Mouse (Mus musculus): Measurements from ENCODE around the gene Mesp2.

The Mesp2 gene

DNA sequence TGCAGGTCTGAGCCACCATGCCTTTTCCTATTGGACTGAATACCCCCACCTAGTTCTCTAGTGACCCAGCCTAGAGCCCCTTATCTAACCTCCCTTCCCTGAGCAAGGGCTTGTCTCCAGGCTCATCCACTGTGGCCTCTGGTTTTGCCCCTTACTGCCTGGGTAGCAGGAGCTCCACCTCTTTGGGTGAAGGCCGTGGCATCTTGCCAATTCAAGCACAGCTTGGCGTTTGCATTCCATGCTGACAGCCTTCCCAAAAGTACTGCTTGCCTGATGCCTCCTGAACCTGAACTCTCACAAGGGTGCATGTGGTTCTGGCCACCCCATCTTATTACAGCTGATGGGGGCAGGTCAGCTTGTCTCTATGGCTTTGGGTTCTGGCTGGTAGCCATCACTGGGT lies 6.6 kb upstream of the Mesp2 start:
- no peak for DNase-seq (ENCODE audit: low read depth in 1 of 2, low spot score in 2 of 2)

DNA sequence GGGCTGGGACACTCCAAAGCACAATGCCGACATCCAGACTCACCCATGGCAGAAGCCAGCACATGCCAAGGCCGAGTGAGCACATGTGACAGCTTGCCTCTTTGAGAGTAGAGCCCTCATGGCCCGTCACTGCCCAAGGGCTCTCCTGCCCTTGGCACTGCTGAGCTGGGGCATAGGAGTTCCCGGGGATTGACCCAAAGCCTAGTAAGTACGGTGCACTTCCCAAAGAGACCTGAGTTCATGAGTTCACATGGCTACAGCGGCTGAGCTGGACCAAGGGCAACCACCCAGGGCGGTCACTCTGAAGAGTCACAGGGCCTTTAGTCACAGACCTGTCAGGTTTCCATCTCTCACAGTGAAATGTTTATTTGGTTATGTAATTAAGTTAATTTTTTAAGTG lies 2.0 kb upstream of the Mesp2 start:
- no peak for DNase-seq (ENCODE audit: low read depth in 1 of 2, low spot score in 2 of 2)

DNA sequence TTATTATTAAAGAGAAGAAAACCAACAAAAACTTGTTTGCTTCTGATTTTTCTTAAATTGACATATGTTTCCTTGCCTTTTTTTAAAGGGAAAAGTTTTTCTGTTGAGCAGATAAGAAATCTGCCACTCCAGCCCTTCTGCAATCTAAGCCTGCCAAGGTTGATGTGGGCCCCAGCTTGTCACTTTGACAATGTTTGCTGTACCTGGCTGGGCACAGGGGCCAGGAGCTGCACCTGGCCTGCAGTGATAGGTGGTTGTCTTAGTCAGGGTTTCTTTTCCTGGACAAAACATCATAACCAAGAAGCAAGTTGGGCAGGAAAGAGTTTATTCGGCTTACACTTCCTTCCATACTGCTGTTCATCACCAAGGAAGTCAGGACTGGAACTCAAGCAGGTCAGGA lies 2.9 kb downstream of the Mesp2 start:
- DNase-seq (ENCODE audit: low read depth in 1 of 2, low spot score in 2 of 2) = no peak

DNA sequence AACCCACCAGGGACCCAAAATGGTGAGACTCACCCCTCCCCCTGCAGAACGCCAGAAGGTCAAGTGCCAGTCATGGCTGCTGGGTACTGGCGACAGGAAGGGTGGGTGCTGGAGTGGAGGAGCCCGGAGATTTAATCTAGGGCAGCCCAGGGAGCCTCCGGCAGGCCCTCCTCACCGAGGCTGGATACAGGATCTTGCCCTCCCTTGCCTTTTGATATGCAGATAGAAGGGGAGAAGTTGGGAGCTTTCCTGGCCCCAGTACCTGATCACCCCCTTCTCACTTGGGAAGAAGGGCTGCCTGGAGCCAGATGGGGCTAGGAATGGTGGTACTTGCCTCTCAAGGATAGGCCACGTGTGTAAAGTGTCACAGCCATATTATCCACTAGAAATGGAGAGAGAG lies 7.8 kb downstream of the Mesp2 start:
- DNase-seq (ENCODE audit: low read depth in 1 of 2, low spot score in 2 of 2) = no peak

DNA sequence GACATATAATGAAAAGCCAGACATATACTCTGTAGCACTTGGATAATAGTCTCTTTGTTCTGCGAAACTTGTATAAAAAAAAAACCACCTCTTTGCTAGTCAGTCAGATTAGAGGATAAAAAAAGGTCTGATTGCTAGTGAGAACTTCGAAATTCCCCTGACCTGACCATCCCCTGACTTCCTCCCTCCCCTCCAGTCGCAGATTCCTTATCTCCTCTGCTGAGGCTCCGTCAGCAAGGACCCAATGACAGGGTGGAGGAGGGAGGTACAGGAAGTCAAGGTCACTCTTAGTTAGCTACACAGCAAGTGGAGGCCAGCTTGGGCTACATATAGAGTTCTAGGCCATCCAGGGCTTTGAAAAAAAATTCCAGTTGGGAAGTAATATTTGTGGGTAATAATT lies 9.0 kb downstream of the Mesp2 start:
- DNase-seq (ENCODE audit: low read depth in 1 of 2, low spot score in 2 of 2) = no peak

DNA sequence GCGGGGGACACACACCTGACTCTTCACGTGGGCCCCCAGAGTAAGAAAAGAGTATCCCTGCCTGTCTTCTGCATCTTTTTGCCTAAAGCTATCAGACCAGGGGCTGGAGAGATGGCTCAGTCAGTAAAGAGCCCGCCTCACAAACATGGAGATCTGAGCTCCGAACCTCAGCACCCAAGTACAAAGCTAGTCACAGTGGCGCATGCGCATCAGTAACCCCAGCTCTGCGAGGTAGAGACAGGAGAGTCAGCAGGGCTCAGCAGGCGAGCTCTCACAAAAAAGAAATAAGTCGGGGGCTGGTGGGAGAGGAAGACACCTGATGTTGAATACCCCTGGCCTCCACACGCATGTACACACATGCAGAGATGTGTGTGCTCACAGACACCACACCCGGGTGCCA lies 9.5 kb downstream of the Mesp2 start:
- no peak for DNase-seq (ENCODE audit: low read depth in 1 of 2, low spot score in 2 of 2)

DNA sequence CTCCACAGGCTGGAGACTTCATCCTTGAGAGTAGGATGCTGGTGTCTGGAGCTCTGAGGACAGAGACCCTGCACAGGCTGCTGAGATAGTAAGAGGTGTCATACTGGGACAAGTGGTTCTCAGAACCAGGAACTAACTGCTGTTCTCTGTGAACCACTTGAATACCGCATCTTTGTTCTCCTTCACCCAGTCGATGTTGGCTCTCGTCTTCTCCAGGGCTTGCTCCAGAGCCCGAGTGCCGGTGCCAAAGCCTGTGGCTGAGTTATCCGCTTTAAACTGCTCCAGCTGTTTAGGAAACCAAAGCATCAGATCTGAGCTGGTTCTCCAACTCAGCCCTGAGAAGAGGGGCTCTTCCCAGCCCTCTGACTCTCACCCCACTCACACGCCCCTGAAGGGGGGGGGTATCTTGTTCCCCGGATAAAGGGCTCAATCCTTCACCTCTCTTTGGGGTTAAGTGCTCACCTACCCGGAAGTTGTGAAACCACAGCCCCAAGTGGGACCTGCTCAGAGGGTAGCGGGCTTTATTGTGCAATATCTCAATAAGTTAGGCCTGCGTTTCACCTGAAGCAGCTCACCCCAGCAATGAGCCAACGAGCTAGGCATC lies 11.7 kb downstream of the Mesp2 start:
- no peak for DNase-seq (ENCODE audit: low read depth in 1 of 2, low spot score in 2 of 2)

DNA sequence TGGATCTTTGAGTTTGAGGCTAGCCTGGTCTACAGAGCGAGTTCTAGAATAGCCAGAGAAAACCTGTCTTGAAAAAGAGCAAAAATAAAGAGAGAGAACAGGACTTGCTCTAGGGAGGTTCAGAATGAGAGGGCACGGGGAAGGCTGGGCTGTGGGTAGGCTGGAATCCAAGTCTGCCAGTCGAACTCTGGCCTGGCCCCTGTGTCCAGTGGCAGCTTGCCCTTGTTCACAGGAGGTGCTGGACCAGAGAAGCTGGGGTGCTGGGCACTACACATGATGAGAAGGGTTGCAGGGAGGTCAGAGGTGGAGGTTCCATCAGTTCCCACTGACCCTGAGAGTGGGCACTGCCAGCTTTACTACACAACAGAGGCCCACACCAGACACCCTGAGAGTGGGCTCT lies 17.8 kb downstream of the Mesp2 start:
- DNase-seq (ENCODE audit: low read depth in 1 of 2, low spot score in 2 of 2) = no peak

DNA sequence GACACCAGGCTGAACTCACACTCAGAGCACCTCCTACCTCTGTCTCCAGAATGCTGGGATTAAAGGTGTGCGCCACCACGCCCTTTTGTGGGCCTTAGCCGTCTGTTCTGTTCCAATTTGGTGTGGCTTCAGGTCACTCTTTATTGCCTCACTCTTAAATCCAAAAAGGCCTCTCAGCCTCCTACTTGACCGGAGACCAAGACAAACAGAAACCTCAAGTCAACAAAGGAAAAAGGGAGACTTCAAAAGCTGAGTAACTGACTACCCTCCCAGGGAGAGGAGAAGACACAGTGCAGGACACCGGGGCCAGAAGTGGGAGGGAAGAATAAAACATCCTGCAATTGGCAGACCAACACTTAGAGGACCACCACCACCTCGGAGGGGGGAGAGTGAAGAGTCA lies 20.6 kb downstream of the Mesp2 start:
- DNase-seq (ENCODE audit: low read depth in 1 of 2, low spot score in 2 of 2) = no peak

DNA sequence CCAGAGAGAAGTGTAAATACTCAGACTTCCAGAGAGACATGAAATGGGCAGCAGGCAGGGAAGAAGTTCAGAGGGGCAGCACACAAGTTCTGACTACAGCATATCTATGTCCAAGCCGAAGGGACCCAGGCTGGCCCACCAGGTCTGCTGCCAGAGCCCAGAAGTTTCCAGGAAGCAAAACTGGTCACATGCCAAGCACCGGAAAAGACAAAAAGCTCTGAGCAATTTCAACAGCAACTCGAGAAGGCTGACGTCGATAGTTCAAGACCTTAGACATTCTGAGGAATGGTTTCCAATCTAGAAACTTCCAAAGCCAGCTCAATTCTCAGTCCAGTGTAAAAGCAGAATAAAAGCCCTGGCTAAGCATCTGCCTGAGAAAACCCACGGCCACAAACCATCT lies 21.1 kb downstream of the Mesp2 start:
- DNase-seq (ENCODE audit: low read depth in 1 of 2, low spot score in 2 of 2) = no peak

DNA sequence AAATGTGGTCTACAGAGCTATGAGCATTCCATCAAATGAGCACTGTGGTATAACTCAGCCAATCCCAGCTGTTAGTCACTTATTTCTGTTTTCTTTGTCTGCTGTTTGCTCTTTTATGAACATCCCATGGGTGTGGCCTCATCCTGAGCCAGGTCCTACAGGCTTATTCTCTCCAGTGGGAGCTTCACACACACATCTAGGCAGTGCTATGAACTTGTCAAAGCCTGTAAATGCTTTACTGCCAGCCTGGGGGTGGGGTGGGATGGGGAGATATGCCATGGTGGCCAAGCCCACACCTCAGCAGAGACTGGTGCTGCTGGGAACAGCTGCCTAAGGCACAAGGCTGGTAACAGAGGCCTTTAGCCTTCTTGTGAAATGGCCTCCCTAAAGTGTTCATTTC lies 22.5 kb downstream of the Mesp2 start:
- DNase-seq (ENCODE audit: low read depth in 1 of 2, low spot score in 2 of 2) = no peak

DNA sequence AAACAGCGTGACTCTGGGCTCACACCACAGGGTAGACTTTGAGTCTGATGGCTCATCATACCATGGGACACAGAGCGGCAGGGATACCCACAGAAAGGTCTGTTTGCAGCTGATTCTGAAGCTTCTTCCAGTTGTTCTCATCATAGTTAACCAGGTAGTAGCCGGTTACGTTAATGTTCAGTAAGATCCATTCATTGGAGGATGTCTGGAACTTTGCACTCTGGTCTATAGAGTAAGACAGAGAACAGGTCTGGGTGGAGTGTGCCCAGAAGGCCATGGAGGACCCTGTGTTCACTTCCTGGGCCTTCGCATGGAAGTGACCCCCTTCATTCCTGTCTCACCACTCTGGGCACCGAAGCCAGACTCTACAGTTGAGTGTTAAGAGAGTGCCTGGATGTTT lies 24.7 kb downstream of the Mesp2 start:
- no peak for DNase-seq (ENCODE audit: low read depth in 1 of 2, low spot score in 2 of 2)

DNA sequence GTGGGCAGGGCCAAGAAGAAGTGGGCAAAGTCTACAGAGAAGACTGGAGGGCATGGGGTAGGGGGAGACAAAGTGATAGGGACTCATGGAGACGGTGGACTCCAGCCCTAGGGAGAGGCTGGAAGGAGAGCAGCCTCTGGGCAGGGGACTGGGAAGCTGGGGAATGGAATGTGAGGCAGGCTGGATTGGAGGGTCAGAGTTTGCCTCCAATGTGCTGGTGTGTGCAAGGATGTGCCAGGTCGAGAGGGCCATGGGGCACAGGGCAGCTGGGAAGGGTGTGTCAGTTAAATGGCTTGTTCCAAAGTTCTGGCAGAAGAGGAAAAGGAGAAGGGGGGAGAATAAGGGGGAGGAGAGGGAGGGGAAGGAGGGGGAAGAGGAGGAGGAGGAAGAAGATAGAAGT lies 26.7 kb downstream of the Mesp2 start:
- no peak for DNase-seq (ENCODE audit: low read depth in 1 of 2, low spot score in 2 of 2)

DNA sequence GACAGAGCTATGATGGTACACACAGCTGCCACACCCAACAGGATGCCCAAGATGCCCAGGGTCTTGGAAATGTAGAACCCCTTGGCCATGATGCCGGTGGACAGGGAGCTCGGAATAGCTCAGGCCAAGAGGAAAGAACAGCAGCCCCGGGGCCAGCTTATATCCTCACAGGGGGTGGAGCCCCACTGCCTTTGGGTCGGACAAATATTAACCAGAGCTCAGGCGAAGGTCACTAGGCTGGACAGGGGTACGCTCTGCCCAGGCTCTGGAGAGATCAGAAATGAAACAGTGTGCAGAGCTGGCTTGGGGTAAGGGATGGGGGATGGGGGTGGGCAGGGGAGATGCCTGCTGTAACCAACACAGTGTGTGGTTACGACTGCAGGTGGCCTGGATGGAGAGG lies 31.6 kb downstream of the Mesp2 start:
- no peak for DNase-seq (ENCODE audit: low read depth in 1 of 2, low spot score in 2 of 2)

DNA sequence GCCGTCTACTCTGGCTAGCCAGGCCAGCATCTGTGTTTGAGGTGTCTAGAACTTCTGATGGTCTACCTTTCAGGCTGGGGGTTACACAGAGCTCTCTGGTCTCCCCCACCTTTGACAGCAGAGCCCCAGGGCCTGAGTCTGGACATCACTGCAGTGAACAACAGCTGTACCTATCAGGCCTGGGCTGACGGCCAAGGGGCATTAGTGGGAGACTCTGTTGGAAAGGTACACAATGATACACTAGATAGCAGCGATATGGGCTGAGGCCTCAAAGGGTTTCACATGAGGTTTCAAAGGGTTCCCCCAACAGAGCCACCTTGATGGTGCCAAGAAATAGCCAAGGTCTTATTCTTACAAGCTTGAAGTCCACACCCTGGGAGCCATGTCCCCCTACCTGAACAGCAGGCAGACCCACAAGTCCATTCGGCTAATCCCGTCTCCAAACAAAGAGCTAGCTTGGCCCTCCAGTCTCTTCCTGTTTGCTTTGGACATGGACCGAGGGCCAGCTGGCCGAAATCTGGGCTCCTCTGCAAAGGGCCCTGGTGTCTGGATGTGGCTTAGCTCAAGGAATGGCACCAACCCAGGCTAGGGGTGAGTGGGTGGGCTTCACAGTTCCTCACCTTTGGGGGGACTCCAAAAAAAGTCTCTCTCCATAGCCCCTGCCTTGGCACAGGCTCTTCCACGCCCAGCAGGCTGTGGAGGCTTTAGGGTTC lies 33.7 kb downstream of the Mesp2 start:
- DNase-seq (ENCODE audit: low read depth in 1 of 2, low spot score in 2 of 2) = no peak

DNA sequence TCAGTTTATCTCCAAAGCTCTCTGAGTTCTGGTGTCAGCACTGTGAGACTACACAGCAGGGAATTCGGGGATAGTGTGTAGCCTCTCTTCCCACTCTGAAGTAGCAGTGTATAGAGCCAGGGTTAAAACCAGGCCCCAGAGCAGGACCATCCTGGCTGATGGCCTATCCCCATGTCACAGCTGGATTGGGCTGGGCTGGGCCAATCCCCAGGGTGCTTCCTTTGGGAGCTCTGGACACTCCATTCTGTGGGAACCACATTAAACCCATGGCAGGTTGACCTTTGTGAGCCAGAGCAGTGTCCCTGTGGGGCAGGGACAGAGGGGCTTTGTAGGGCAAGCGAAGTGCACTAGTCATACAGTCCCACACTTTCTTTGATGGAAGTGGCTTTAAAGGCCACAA lies 35.8 kb downstream of the Mesp2 start:
- no peak for DNase-seq (ENCODE audit: low read depth in 1 of 2, low spot score in 2 of 2)

DNA sequence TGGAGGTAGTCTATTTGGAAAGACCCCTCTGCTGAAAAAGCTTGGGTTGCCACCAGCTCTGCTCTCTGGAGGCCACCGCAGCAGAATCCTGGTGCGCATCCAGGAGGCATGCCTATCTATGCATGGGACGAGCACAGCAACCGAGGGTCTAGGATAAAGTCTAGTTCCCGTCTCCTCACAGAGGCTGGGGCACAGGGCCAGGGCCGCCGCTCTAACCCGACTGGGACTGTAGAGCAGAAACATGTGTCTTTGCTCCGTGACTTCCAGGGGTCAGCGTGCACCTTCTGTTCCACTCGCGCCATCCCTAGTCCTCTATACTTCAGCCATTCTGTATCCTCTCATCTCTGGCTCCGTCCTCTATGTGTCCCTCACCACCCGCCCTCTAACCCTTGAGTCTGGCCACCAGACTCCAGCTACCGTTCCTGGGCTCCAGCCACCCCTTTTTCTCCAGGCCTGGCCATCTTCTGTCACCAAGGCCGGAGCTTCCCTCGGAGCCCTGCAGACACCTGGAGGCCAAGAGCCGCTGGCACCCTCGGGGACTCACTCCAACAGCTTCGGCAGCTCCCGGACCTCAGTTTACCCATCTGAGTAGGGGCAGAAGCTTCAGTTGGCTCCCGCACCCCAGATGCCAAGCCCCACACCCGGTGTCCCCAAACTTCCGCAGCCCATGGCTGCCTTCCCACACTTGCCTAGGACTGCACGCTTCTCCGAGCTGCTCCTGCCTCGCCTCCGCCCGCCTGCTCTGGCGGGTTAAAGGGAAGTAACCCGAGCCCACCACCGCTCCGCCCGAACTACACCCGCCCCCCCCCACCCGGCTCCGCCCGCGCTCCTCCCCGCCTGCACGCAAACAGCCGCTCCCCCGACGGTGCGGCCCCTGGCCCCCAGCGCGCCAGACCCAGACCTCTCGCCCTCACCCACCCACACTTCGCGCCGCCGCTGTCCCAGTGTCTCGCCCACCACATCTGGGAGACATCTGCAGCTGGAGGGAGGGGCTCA lies 37.2 kb downstream of the Mesp2 start:
- DNase-seq (ENCODE audit: low read depth in 1 of 2, low spot score in 2 of 2) = no peak

DNA sequence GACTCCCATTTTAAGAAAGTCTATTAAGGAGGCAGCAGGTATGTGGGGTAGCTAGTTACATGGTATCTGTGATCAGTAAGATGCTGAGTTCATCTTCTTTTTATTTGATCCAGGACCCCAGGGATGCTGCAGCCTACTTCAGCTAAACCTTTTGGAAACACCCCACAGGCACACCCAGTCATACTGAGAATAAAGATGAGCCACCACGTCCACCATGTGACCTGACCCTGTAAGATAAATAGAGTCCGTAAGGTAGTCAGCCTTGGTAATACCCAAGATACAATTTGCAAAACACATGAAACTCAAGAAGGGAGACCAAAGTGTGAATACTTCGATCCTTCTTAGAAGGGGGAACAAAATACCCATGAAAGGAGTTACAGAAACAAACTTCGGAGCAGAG lies 45.8 kb downstream of the Mesp2 start:
- DNase-seq (ENCODE audit: low read depth in 1 of 2, low spot score in 2 of 2) = no peak

DNA sequence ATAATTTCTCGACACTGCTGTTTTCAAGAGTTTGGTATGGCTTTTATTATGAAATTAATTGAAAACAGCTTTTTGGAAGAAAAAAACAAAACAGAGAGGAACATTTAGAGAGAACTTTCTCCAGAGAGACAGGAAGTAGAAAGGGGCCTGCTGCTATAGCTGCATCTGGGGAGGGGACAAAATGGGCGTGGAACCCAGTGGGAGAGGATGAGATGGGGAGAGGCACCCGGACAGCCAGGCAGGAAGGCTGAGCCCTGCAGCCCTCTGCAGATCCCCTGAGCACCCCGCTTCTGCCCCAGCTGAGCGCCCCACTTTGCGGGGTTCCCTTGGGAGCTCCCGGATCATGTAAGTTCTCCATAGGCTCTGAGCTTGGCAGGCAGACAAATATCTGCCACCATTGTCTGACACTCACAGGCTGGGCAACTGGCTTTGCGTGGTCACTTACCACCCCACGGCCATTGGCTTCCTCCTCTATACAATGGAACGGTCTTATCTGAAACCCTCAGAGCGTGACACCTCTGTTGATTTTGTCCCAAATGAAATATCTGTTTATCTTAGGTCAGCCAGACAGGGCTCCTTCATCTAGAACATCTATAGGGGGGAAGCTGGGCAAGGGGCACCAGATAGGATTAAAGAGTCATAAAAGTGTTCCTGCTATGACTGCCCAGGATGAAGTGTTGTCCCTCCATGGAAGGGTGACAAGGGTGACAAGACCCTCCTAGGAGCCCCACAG lies 47.8 kb downstream of the Mesp2 start:
- no peak for DNase-seq (ENCODE audit: low read depth in 1 of 2, low spot score in 2 of 2)

DNA sequence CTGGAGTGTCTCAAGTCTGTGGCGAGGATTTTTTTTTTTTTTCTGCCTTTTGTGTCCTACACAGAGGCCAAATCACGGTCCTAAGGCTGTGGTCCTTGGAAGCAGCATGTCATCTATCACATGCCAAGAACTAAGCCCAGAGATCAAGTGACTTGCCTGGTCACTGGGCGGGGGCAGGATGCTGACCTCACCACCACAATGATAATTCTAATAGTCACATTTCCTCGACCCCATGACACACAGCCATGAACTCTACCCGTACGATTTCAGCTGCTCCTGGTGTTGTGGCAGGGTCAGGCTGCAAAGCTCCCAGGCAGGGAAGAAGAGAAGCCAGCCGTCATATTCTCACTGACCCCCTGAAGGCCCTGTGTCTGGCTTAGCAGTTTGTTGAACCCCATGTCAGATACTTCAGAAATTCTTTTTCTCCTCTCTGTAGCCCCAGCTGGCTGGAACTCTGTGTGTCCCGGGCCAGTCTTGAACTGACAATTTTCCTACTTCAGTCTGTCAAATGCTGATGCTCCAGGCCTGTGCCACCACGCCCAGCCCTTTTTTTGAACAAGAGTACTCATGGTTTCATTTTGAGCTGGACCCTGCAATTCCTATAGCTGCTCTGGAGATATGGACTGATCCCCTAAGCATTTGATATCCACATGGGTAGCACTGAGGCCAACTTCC lies 48.6 kb downstream of the Mesp2 start:
- DNase-seq (ENCODE audit: low read depth in 1 of 2, low spot score in 2 of 2) = no peak

DNA sequence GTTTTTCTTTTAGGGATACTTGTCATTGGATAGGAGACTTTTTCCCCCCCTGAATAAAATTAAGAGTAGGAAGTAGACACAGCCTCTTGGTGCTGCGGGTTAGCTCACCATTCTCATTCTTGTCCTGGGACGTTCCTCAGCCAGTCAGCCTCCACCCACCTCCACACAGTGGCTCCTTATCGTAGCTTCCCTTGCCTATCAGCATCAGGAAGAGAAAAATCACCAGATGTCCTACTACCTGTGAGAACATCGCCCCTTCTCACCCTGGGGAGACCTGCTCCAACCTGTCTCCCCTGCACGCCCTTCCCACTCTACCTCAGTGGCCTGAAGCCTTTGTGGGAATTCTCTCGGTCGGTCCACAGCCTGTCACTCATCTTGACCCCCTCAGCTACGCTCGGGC lies 50.3 kb downstream of the Mesp2 start, which contains the start of gene Anpep:
TSS of gene Anpep (minus strand) at position 249 of the 400 bp plus-strand sequence.
- no peak for DNase-seq (ENCODE audit: low read depth in 1 of 2, low spot score in 2 of 2)
